Mouse (Mus musculus): ENCODE results near the gene Acd. TPM values are rescaled to one million over a fixed set of nuclear protein-coding genes. Genes with fewer than 3 reads are reported as not detected.
A peak's percentile ranks its signal among the peaks of the same experiment; 100 is the strongest.

The Acd gene
- total and polyA plus RNA-seq, 2 experiments from 2014 or later: 39.3 to 82.1 TPM

GRCm38 (mm10) chr8:105709317-105709716, 8.4 kb upstream of the Acd start:
- no peaks in the 10 kb centered on the region for H3K27me3 ChIP-seq (ENCODE audit: insufficient read depth, low read length)
- H3K36me3 ChIP-seq (ENCODE audit: insufficient read depth, low read length): 0 out of 2 replicates have a peak, but pooled peaks cover 3% of the 10 kb centered on the region
- TF ChIP-seq CTCF (IDR thresholded peaks at IDR 0.05; ENCODE audit: low read depth): no peak
- peaks cover 13% of the 10 kb centered on the region; the same call in 1 of the 2 replicates for H3K4me1 ChIP-seq (ENCODE audit: insufficient read depth, low read length)
- no peak overlapping the region for H3K9ac ChIP-seq (replicated peaks; ENCODE audit: low read length)
- H3K4me3 ChIP-seq (ENCODE audit: low read length): no peak overlapping the region
- DNase-seq (ENCODE audit: low spot score) (no peak), ATAC-seq (no peak)
- H3K27ac ChIP-seq: no peak overlapping the region
- no peak overlapping the region for H3K4me2 ChIP-seq (ENCODE audit: low read depth, low read length)
- no peaks in the 10 kb centered on the region for H3K9me3 ChIP-seq (ENCODE audit: low read length)
- 77% methylated on average over 14 of the region's 14 CpGs for WGBS

GRCm38 (mm10) chr8:105708675-105709074, 7.8 kb upstream of the Acd start:
- 96% methylated on average over 8 of the region's 8 CpGs for WGBS
- no peak for ATAC-seq
- no peak overlapping the region for H3K4me3 ChIP-seq (ENCODE audit: low read length)

GRCm38 (mm10) chr8:105707498-105708403, 6.8 kb upstream of the Acd start, which contains the start of the genes 4933405L10Rik and Enkd1:
Gene 4933405L10Rik, plus strand, starts transcription at chr8:105707655.
Gene Enkd1, minus strand, starts transcription at chr8:105708210.
- H3K9ac ChIP-seq (replicated peaks; ENCODE audit: low read length): peak within 1 kb of the TSS; percentile 59
- ATAC-seq (peak; percentile 84), DNase-seq (ENCODE audit: low spot score) (peak; percentile 98)
- H3K27ac ChIP-seq: peak within 1 kb of the TSS; percentile 12; the same call in 1 of the 2 replicates
- H3K4me2 ChIP-seq (ENCODE audit: low read depth, low read length): peak within 1 kb of the TSS; percentile 99
- H3K9me3 ChIP-seq (ENCODE audit: low read length): no peaks in the 10 kb centered on the region
- no peak for TF ChIP-seq CTCF (IDR thresholded peaks at IDR 0.05; ENCODE audit: low read depth)
- no peaks in the 10 kb centered on the region for H3K27me3 ChIP-seq (ENCODE audit: insufficient read depth, low read length)
- H3K36me3 ChIP-seq (ENCODE audit: insufficient read depth, low read length): 0 out of 2 replicates have a peak, but pooled peaks cover 4% of the 10 kb centered on the region
- H3K4me1 ChIP-seq (ENCODE audit: insufficient read depth, low read length): peaks cover 13% of the 10 kb centered on the region; the same call in 1 of the 2 replicates
- H3K4me3 ChIP-seq (ENCODE audit: low read length): peak within 1 kb of the TSS; percentile 74
- under 1% methylated on average over 54 of the region's 55 CpGs for WGBS

More at GRCm38 (mm10) chr8:105708675-105709074, 7.8 kb upstream of the Acd start:
- H3K9ac ChIP-seq (replicated peaks; ENCODE audit: low read length): no peak overlapping the region
- H3K27ac ChIP-seq: no peak overlapping the region; the same call in 1 of the 2 replicates
- no peak overlapping the region for H3K4me2 ChIP-seq (ENCODE audit: low read depth, low read length)
- no peaks in the 10 kb centered on the region for H3K27me3 ChIP-seq (ENCODE audit: insufficient read depth, low read length)
- DNase-seq (ENCODE audit: low spot score): no peak
- 0 out of 2 replicates have a peak, but pooled peaks cover 4% of the 10 kb centered on the region for H3K36me3 ChIP-seq (ENCODE audit: insufficient read depth, low read length)
- no peak for TF ChIP-seq CTCF (IDR thresholded peaks at IDR 0.05; ENCODE audit: low read depth)
- H3K9me3 ChIP-seq (ENCODE audit: low read length): no peaks in the 10 kb centered on the region
- H3K4me1 ChIP-seq (ENCODE audit: insufficient read depth, low read length): peaks cover 13% of the 10 kb centered on the region; the same call in 1 of the 2 replicates

- WGBS: 68% methylated on average over 12 of the region's 12 CpGs
- H3K27me3 ChIP-seq (ENCODE audit: insufficient read depth, low read length): no peaks in the 10 kb centered on the region
- 0 out of 2 replicates have a peak, but pooled peaks cover 4% of the 10 kb centered on the region for H3K36me3 ChIP-seq (ENCODE audit: insufficient read depth, low read length)
- DNase-seq (ENCODE audit: low spot score) (no peak), ATAC-seq (no peak)
- no peak for TF ChIP-seq CTCF (IDR thresholded peaks at IDR 0.05; ENCODE audit: low read depth)
- H3K4me3 ChIP-seq (ENCODE audit: low read length): no peak overlapping the region
- no peaks in the 10 kb centered on the region for H3K9me3 ChIP-seq (ENCODE audit: low read length)
- H3K27ac ChIP-seq: no peak overlapping the region
- H3K4me2 ChIP-seq (ENCODE audit: low read depth, low read length): peak overlapping the region; percentile 99
- H3K9ac ChIP-seq (replicated peaks; ENCODE audit: low read length): no peak overlapping the region
- peaks cover 16% of the 10 kb centered on the region; the same call in 1 of the 2 replicates for H3K4me1 ChIP-seq (ENCODE audit: insufficient read depth, low read length)
These were observed 5.5 kb upstream of the Acd start for GRCm38 (mm10) chr8:105706426-105706825.

- WGBS: 76% methylated on average over 6 of the region's 6 CpGs
- Histone ChIP-seq H3K27me3 (ENCODE audit: insufficient read depth, low read length) (no peaks in the 10 kb centered on the region), H3K36me3 (ENCODE audit: insufficient read depth, low read length) (0 out of 2 replicates have a peak, but pooled peaks cover 4% of the 10 kb centered on the region), H3K9ac (replicated peaks; ENCODE audit: low read length) (no peak overlapping the region), H3K4me2 (ENCODE audit: low read depth, low read length) (no peak overlapping the region), H3K4me1 (ENCODE audit: insufficient read depth, low read length) (peaks cover 22% of the 10 kb centered on the region), H3K4me3 (ENCODE audit: low read length) (no peak overlapping the region), H3K9me3 (ENCODE audit: low read length) (no peaks in the 10 kb centered on the region), H3K27ac (no peak overlapping the region)
- TF ChIP-seq CTCF (IDR thresholded peaks at IDR 0.05; ENCODE audit: low read depth): no peak
- no peak for ATAC-seq
- no peak for DNase-seq (ENCODE audit: low spot score)
These were observed 4.1 kb upstream of the Acd start for GRCm38 (mm10) chr8:105704955-105705354.

GRCm38 (mm10) chr8:105704146-105704812, 3.4 kb upstream of the Acd start:
- Histone ChIP-seq H3K9ac (replicated peaks; ENCODE audit: low read length) (no peak overlapping the region), H3K4me3 (ENCODE audit: low read length) (no peak overlapping the region), H3K27me3 (ENCODE audit: insufficient read depth, low read length) (no peaks in the 10 kb centered on the region), H3K9me3 (ENCODE audit: low read length) (no peaks in the 10 kb centered on the region), H3K4me2 (ENCODE audit: low read depth, low read length) (no peak overlapping the region), H3K27ac (no peak overlapping the region), H3K4me1 (ENCODE audit: insufficient read depth, low read length) (peaks cover 24% of the 10 kb centered on the region), H3K36me3 (ENCODE audit: insufficient read depth, low read length) (0 out of 2 replicates have a peak, but pooled peaks cover 4% of the 10 kb centered on the region)
- ATAC-seq: no peak
- no peak for DNase-seq (ENCODE audit: low spot score)
- TF ChIP-seq CTCF (IDR thresholded peaks at IDR 0.05; ENCODE audit: low read depth): no peak
- WGBS: 86% methylated on average over 34 of the region's 34 CpGs
